Mouse (Mus musculus): ENCODE results near the gene Fam110c. TPM values are rescaled to one million over a fixed set of nuclear protein-coding genes. Genes with fewer than 3 reads are reported as not detected.
"Not testable (repeated sequence)": the region's sequence is repeated elsewhere in the genome, so short reads cannot be mapped to it uniquely, and the experiment has no call there.

Gene Fam110c
- not detected for total RNA-seq (2021)
- long read RNA-seq, experiment 1 = 0 reads
- long read RNA-seq, experiment 2 = 0 reads

GRCm38 (mm10) chr12:31073412-31074354 lies at the start of gene Fam110c:
Fam110c (plus strand) TSS chr12:31073861.
- TF ChIP-seq CTCF (IDR thresholded peaks at IDR 0.05) = no peak
- peak; percentile 16 for DNase-seq
- H3K27ac ChIP-seq = no peak within 1 kb of the TSS
- intact Hi-C loops (cut with DNase I) = no loop called here
- peak within 1 kb of the TSS; percentile 59 for H3K4me3 ChIP-seq

GRCm38 (mm10) chr12:31026423-31026822 lies 47.2 kb upstream of the Fam110c start:
- Histone ChIP-seq H3K4me3 (no peak overlapping the region), H3K27ac (no peak overlapping the region)
- intact Hi-C loops (cut with DNase I) = no loop called here
- no peak for TF ChIP-seq CTCF (IDR thresholded peaks at IDR 0.05)
- DNase-seq = no peak

- intact Hi-C loops (cut with DNase I) = no loop called here
- H3K4me3 ChIP-seq = no peak overlapping the region
- no peak overlapping the region for H3K27ac ChIP-seq
- no peak for TF ChIP-seq CTCF (IDR thresholded peaks at IDR 0.05)
- no peak for DNase-seq
These were observed 21.6 kb upstream of the Fam110c start for GRCm38 (mm10) chr12:31052066-31052465.

GRCm38 (mm10) chr12:31056291-31056864 lies 17.3 kb upstream of the Fam110c start:
- DNase-seq = no peak
- intact Hi-C loops (cut with DNase I) = no loop called here

GRCm38 (mm10) chr12:31059393-31059853 lies 14.2 kb upstream of the Fam110c start:
- H3K4me3 ChIP-seq = no peak overlapping the region
- intact Hi-C loops (cut with DNase I) = no loop called here
- no peak for DNase-seq
- TF ChIP-seq CTCF (IDR thresholded peaks at IDR 0.05) = no peak
- no peak overlapping the region for H3K27ac ChIP-seq

More at GRCm38 (mm10) chr12:31056291-31056864, 17.3 kb upstream of the Fam110c start:
- Histone ChIP-seq H3K27ac (no peak overlapping the region), H3K4me3 (no peak overlapping the region)
- no peak for TF ChIP-seq CTCF (IDR thresholded peaks at IDR 0.05)

- no peak overlapping the region for H3K27ac ChIP-seq
- no peak for TF ChIP-seq CTCF (IDR thresholded peaks at IDR 0.05)
- intact Hi-C loops (cut with DNase I) = no loop called here
- H3K4me3 ChIP-seq = no peak overlapping the region
- DNase-seq = no peak
These were observed 13.4 kb upstream of the Fam110c start for GRCm38 (mm10) chr12:31060245-31060644.

- Histone ChIP-seq H3K4me3 (no peak overlapping the region), H3K27ac (no peak overlapping the region)
- TF ChIP-seq CTCF (IDR thresholded peaks at IDR 0.05) = no peak
- intact Hi-C loops (cut with DNase I) = no loop called here
- no peak for DNase-seq
These were observed 2.4 kb upstream of the Fam110c start for GRCm38 (mm10) chr12:31071222-31071621.

- intact Hi-C loops (cut with DNase I); DNase-seq; H3K27ac ChIP-seq: not testable (repeated sequence)
- peak overlapping the region; percentile 59 for H3K4me3 ChIP-seq
These were observed 710 bp downstream of the Fam110c start for GRCm38 (mm10) chr12:31074355-31074786.

GRCm38 (mm10) chr12:31074839-31075538 lies 1.3 kb downstream of the Fam110c start:
- Histone ChIP-seq H3K27ac (no peak overlapping the region), H3K4me3 (peak overlapping the region; percentile 48)
- no peak for TF ChIP-seq CTCF (IDR thresholded peaks at IDR 0.05)
- intact Hi-C loops (cut with DNase I) = no loop called here
- DNase-seq = no peak

- intact Hi-C loops (cut with DNase I) = no loop called here
- TF ChIP-seq CTCF (IDR thresholded peaks at IDR 0.05) = no peak
- no peak overlapping the region for H3K4me3 ChIP-seq
- DNase-seq = no peak
- H3K27ac ChIP-seq = no peak overlapping the region
These were observed 3.4 kb downstream of the Fam110c start for GRCm38 (mm10) chr12:31077020-31077419.

- intact Hi-C loops (cut with DNase I) = no loop called here
- no peak for TF ChIP-seq CTCF (IDR thresholded peaks at IDR 0.05)
- no peak overlapping the region for H3K27ac ChIP-seq
- H3K4me3 ChIP-seq = no peak overlapping the region
- no peak for DNase-seq
These were observed 4.4 kb downstream of the Fam110c start for GRCm38 (mm10) chr12:31078030-31078429.

GRCm38 (mm10) chr12:31080352-31080751 lies 6.7 kb downstream of the Fam110c start:
- DNase-seq = no peak
- intact Hi-C loops (cut with DNase I) = no loop called here
- Histone ChIP-seq H3K27ac (no peak overlapping the region), H3K4me3 (no peak overlapping the region)
- no peak for TF ChIP-seq CTCF (IDR thresholded peaks at IDR 0.05)
